Mouse (Mus musculus): ENCODE data around the gene Vstm2a. TPM values are rescaled to one million over a fixed set of nuclear protein-coding genes. Genes with fewer than 3 reads are reported as not detected.

Vstm2a gene
- polyA plus RNA-seq, 1 experiment from 2014 or later = 0.09 TPM

DNA sequence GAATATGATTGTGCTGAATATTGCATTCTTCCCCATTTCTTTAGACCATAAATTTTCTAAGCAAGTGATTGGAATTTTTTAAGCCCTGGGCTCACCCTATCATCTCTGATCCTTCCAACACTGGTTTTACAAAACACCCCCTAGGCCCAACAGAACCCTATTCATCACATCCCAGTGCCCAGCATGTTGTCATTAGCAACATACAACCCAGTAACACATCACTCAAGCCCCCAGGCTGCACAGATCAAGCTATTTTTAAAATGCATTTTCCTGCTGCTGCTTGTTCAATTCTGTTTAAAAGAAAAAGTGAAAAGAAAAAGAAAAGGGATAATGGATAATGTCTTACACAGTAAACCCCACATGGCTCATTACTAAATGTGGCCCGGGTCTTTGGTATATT lies 42.0 kb downstream of the Vstm2a start:
- no peaks in the 10 kb centered on the region for H3K36me3 ChIP-seq (ENCODE audit: control insufficient read depth, insufficient read depth)
- no peak overlapping the region for H3K27ac ChIP-seq (ENCODE audit: low read length)
- WGBS = 60% methylated on average over 1 of the region's 1 CpGs
- H3K4me3 ChIP-seq (ENCODE audit: low read length) = no peak overlapping the region
- H3K9ac ChIP-seq (ENCODE audit: low read length) = no peak overlapping the region
- no peak for ATAC-seq (replicated peaks; ENCODE audit: extremely low read depth, insufficient read depth, low FRiP score)
- H3K4me2 ChIP-seq (ENCODE audit: low read depth, low read length) = no peak overlapping the region
- H3K4me1 ChIP-seq (ENCODE audit: control insufficient read depth, insufficient read depth, low read length) = no peaks in the 10 kb centered on the region
- no peaks in the 10 kb centered on the region for H3K9me3 ChIP-seq (replicated peaks; ENCODE audit: control insufficient read depth, low read length)
- H3K27me3 ChIP-seq (ENCODE audit: control insufficient read depth, insufficient read depth, low read length) = no peaks in the 10 kb centered on the region

DNA sequence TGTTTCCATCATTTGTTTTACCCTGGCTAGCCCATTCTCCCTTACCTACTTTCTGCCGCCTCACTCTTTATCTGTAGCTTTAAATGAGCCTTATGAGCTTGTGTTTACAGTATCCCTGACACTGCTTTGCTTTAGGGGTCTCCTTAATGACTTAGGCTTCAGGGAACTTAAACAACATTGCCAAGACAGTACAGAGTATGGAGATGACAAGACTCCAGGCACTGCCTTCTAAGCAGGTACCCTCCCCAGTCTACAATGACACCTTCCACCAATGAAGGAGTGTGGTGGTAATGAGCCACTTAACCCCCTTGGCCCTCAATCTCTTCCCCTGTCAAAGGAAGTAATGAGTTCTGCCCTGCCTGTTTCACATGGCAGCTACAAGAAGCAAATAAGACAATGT lies 42.4 kb downstream of the Vstm2a start:
- WGBS = 55% methylated on average over 1 of the region's 1 CpGs
- H3K4me2 ChIP-seq (ENCODE audit: low read depth, low read length) = no peak overlapping the region
- H3K36me3 ChIP-seq (ENCODE audit: control insufficient read depth, insufficient read depth) = no peaks in the 10 kb centered on the region
- H3K27ac ChIP-seq (ENCODE audit: low read length) = no peak overlapping the region
- no peak for ATAC-seq (replicated peaks; ENCODE audit: extremely low read depth, insufficient read depth, low FRiP score)
- H3K4me3 ChIP-seq (ENCODE audit: low read length) = no peak overlapping the region
- no peaks in the 10 kb centered on the region for H3K9me3 ChIP-seq (replicated peaks; ENCODE audit: control insufficient read depth, low read length)
- H3K4me1 ChIP-seq (ENCODE audit: control insufficient read depth, insufficient read depth, low read length) = no peaks in the 10 kb centered on the region
- H3K27me3 ChIP-seq (ENCODE audit: control insufficient read depth, insufficient read depth, low read length) = no peaks in the 10 kb centered on the region
- no peak overlapping the region for H3K9ac ChIP-seq (ENCODE audit: low read length)

DNA sequence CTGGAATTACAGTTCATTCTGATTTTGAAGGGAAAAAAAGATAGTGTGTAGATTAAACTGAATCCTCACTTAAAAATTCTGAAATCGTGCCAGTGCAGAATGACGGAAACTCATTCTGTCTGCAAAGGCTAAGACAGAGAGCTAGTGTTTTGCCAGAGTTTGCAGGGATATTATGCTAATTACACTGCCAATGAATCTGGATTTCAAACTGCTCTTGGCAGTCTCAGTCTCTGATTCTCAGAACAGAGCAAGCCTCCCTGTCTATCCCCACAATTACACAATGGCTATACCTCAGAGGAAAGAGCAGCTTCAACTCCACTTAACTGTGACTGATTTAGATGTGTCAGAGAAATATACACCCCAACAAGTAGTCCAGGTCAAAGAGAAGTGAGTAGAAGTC lies 43.2 kb downstream of the Vstm2a start:
- no peaks in the 10 kb centered on the region for H3K36me3 ChIP-seq (ENCODE audit: control insufficient read depth, insufficient read depth)
- WGBS = 62% methylated on average over 2 of the region's 2 CpGs
- H3K9me3 ChIP-seq (replicated peaks; ENCODE audit: control insufficient read depth, low read length) = no peaks in the 10 kb centered on the region
- H3K27ac ChIP-seq (ENCODE audit: low read length) = no peak overlapping the region
- H3K27me3 ChIP-seq (ENCODE audit: control insufficient read depth, insufficient read depth, low read length) = no peaks in the 10 kb centered on the region
- ATAC-seq (replicated peaks; ENCODE audit: extremely low read depth, insufficient read depth, low FRiP score) = no peak
- no peak overlapping the region for H3K4me3 ChIP-seq (ENCODE audit: low read length)
- no peaks in the 10 kb centered on the region for H3K4me1 ChIP-seq (ENCODE audit: control insufficient read depth, insufficient read depth, low read length)
- H3K9ac ChIP-seq (ENCODE audit: low read length) = no peak overlapping the region
- H3K4me2 ChIP-seq (ENCODE audit: low read depth, low read length) = no peak overlapping the region

DNA sequence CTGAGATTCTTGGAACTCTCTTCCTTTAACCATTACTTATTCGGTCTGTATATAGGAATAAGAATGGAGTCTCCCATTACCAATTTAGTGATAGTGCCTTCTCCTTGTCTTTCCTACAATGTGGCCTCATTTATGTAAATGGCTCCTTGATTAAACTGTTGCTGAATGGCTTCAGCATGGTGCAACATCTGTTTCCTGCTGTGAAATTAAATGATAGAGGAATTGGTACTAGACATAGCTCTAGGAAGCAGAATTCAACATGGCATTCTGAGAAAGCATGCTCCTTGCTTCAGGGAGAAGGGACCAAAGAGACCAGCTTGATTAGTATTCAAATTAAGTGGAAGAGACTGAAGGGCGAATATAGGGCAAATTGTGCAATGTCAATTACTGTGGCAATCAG lies 57.6 kb downstream of the Vstm2a start:
- no peak overlapping the region for H3K4me3 ChIP-seq (ENCODE audit: low read length)
- H3K27ac ChIP-seq (ENCODE audit: low read length) = no peak overlapping the region
- 53% methylated on average over 2 of the region's 2 CpGs for WGBS
- H3K4me1 ChIP-seq (ENCODE audit: control insufficient read depth, insufficient read depth, low read length) = no peaks in the 10 kb centered on the region
- H3K27me3 ChIP-seq (ENCODE audit: control insufficient read depth, insufficient read depth, low read length) = no peaks in the 10 kb centered on the region
- ATAC-seq (replicated peaks; ENCODE audit: extremely low read depth, insufficient read depth, low FRiP score) = no peak
- H3K9ac ChIP-seq (ENCODE audit: low read length) = no peak overlapping the region
- no peak overlapping the region for H3K4me2 ChIP-seq (ENCODE audit: low read depth, low read length)
- H3K36me3 ChIP-seq (ENCODE audit: control insufficient read depth, insufficient read depth) = no peaks in the 10 kb centered on the region
- no peaks in the 10 kb centered on the region for H3K9me3 ChIP-seq (replicated peaks; ENCODE audit: control insufficient read depth, low read length)

DNA sequence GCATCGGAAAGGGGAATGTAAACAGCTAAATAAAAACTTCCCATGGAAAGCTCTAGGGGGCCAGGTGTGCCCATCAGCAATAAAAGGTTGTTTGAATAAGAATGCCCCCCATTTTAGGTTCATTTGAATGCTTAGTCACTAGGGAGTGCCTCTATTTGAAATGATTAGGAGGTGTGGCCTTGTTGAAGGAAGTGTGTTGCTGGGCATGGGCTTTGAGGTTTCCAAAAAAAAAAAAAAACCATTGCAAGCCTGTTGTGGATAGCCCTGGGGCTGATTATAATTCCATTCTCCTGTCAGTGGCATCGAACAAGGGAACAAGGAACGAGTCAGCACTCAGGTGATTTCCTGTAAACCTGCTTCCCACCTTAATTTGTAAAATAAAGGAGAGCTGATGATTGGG lies 87.7 kb downstream of the Vstm2a start:
- WGBS = 48% methylated on average over 3 of the region's 3 CpGs
- no peaks in the 10 kb centered on the region for H3K27me3 ChIP-seq (ENCODE audit: control insufficient read depth, insufficient read depth, low read length)
- no peak for ATAC-seq (replicated peaks; ENCODE audit: extremely low read depth, insufficient read depth, low FRiP score)
- no peak overlapping the region for H3K4me3 ChIP-seq (ENCODE audit: low read length)
- H3K36me3 ChIP-seq (ENCODE audit: control insufficient read depth, insufficient read depth) = no peaks in the 10 kb centered on the region
- H3K9ac ChIP-seq (ENCODE audit: low read length) = no peak overlapping the region
- no peak overlapping the region for H3K27ac ChIP-seq (ENCODE audit: low read length)
- no peak overlapping the region for H3K4me2 ChIP-seq (ENCODE audit: low read depth, low read length)
- H3K4me1 ChIP-seq (ENCODE audit: control insufficient read depth, insufficient read depth, low read length) = no peaks in the 10 kb centered on the region
- H3K9me3 ChIP-seq (replicated peaks; ENCODE audit: control insufficient read depth, low read length) = no peaks in the 10 kb centered on the region

DNA sequence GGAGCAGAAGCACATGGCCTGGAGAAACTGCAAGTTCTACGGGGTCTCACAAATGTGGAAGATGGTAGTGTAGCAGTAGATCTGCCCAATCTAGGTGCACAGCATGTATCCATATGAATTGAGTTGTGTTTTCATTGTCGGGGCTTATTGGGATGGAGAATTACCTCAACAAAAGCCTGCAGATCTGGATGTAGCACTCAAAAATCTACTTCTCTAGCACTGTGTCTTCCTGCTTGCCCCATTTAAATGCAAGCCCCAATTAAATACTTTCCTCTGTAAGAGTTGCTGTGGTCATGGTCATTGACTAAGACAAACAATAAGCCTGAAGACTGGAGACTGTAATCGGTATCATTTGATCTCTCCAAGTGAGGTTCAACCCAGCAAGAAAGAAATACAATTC lies 88.2 kb downstream of the Vstm2a start:
- Histone ChIP-seq H3K9me3 (replicated peaks; ENCODE audit: control insufficient read depth, low read length) (no peaks in the 10 kb centered on the region), H3K36me3 (ENCODE audit: control insufficient read depth, insufficient read depth) (no peaks in the 10 kb centered on the region), H3K27ac (ENCODE audit: low read length) (no peak overlapping the region), H3K27me3 (ENCODE audit: control insufficient read depth, insufficient read depth, low read length) (no peaks in the 10 kb centered on the region), H3K4me3 (ENCODE audit: low read length) (no peak overlapping the region), H3K4me1 (ENCODE audit: control insufficient read depth, insufficient read depth, low read length) (no peaks in the 10 kb centered on the region), H3K4me2 (ENCODE audit: low read depth, low read length) (no peak overlapping the region), H3K9ac (ENCODE audit: low read length) (no peak overlapping the region)
- ATAC-seq (replicated peaks; ENCODE audit: extremely low read depth, insufficient read depth, low FRiP score) = no peak
- 62% methylated on average over 3 of the region's 3 CpGs for WGBS

DNA sequence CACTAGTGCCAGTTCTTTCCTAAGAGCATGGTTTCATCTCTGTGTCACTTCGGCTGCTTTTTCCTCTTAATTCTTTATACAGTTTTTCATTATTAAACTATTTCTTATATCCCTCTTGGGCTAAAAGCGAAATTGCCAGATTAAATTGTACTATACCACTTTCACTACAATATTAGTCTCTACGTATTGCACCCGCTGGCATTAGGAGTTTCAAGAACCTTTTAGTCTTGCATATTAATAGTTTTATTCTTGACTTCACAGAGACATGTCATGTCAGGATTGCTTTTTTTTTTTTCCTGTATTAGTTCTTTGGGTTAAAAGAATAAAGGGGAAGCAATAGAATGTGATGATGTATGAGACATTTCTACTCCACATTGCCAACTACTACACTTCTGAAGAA lies 94.4 kb downstream of the Vstm2a start:
- ATAC-seq (replicated peaks; ENCODE audit: extremely low read depth, insufficient read depth, low FRiP score) = no peak
- H3K9me3 ChIP-seq (replicated peaks; ENCODE audit: control insufficient read depth, low read length) = no peaks in the 10 kb centered on the region
- 82% methylated on average over 4 of the region's 4 CpGs for WGBS
- H3K4me2 ChIP-seq (ENCODE audit: low read depth, low read length) = no peak overlapping the region
- H3K27me3 ChIP-seq (ENCODE audit: control insufficient read depth, insufficient read depth, low read length) = no peaks in the 10 kb centered on the region
- H3K4me1 ChIP-seq (ENCODE audit: control insufficient read depth, insufficient read depth, low read length) = no peaks in the 10 kb centered on the region
- H3K27ac ChIP-seq (ENCODE audit: low read length) = no peak overlapping the region
- H3K36me3 ChIP-seq (ENCODE audit: control insufficient read depth, insufficient read depth) = no peaks in the 10 kb centered on the region
- no peak overlapping the region for H3K4me3 ChIP-seq (ENCODE audit: low read length)
- no peak overlapping the region for H3K9ac ChIP-seq (ENCODE audit: low read length)

DNA sequence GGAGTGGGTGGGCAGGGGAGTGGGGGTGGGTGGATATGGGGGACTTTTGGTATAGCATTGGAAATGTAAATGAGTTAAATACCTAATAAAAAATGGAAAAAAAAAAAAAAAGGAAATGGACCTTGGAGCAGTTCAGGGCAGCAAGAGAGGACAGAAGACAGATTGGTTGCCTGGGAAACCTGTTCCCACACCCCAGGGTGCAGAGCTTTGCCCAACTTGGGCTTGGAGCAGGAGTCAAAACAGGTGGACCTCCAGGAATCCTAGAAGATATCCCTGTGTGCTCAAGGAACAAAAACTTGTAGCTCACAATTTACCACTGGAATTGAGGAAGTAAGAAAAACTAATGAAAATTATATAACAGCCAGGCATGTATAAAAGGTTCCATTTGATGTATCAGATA lies 96.8 kb downstream of the Vstm2a start:
- no peaks in the 10 kb centered on the region for H3K36me3 ChIP-seq (ENCODE audit: control insufficient read depth, insufficient read depth)
- no peaks in the 10 kb centered on the region for H3K4me1 ChIP-seq (ENCODE audit: control insufficient read depth, insufficient read depth, low read length)
- H3K27ac ChIP-seq (ENCODE audit: low read length) = no peak overlapping the region
- no peaks in the 10 kb centered on the region for H3K27me3 ChIP-seq (ENCODE audit: control insufficient read depth, insufficient read depth, low read length)
- H3K4me3 ChIP-seq (ENCODE audit: low read length) = no peak overlapping the region
- no peaks in the 10 kb centered on the region for H3K9me3 ChIP-seq (replicated peaks; ENCODE audit: control insufficient read depth, low read length)
- H3K4me2 ChIP-seq (ENCODE audit: low read depth, low read length) = no peak overlapping the region
- ATAC-seq (replicated peaks; ENCODE audit: extremely low read depth, insufficient read depth, low FRiP score) = no peak
- H3K9ac ChIP-seq (ENCODE audit: low read length) = no peak overlapping the region

DNA sequence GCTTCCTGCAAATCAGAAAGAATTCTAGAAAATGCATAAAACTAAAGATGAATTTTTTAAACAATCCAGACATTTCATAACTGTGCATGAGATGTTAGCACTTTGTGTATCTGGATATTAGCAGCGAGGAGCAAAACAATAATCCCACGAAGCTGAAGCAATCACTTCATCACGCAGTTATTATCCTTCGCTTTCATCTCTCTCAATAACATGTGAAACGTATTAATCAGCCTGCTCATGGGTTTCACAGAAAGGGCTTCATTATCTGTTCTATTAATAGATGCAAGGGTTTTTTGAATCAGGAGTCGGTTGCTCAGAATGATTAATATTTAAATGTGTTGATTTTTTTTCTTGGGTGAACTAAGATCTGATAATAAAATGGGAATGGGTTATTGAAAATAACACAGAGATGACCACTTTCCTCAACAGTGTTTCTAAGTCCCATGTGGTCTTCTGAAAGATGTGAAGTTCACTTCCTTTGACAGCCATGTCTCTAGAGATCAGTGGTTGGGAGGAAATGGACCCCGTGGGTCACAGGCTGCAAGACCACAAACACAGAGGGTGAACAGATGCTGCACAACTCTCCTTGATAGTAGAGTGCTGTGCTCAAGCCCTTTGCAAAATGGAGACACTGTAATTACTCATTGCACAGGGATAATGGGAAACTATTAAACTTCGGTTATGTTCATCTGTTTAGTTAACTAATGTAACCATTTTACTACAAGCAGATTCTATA lies 109.5 kb downstream of the Vstm2a start:
- Histone ChIP-seq H3K4me2 (ENCODE audit: low read depth, low read length) (no peak overlapping the region), H3K9me3 (replicated peaks; ENCODE audit: control insufficient read depth, low read length) (no peaks in the 10 kb centered on the region), H3K4me3 (ENCODE audit: low read length) (no peak overlapping the region), H3K4me1 (ENCODE audit: control insufficient read depth, insufficient read depth, low read length) (no peaks in the 10 kb centered on the region), H3K9ac (ENCODE audit: low read length) (no peak overlapping the region), H3K36me3 (ENCODE audit: control insufficient read depth, insufficient read depth) (no peaks in the 10 kb centered on the region), H3K27ac (ENCODE audit: low read length) (no peak overlapping the region), H3K27me3 (ENCODE audit: control insufficient read depth, insufficient read depth, low read length) (no peaks in the 10 kb centered on the region)
- ATAC-seq (replicated peaks; ENCODE audit: extremely low read depth, insufficient read depth, low FRiP score) = no peak
- WGBS = 66% methylated on average over 8 of the region's 8 CpGs

Data from heart, embryonic 16.5 days (tissue).